Mouse (Mus musculus) adrenal gland, postnatal 4 days (tissue): ENCODE results near the gene Dnah8. TPM values are rescaled to one million over a fixed set of nuclear protein-coding genes. Genes with fewer than 3 reads are reported as not detected.

Experiments
- total RNA-seq, 2 experiments: library from RNA; stranded (reverse); gene quantifications; 2 replicates each; pipeline ENCODE4 v1.2.3; 2021

Gene Dnah8
- total RNA-seq, 2 experiments from 2014 or later, result 0.62 to 1.3 TPM

Other genes starting within 250 kb of the Dnah8 start
- 10 to 100 TPM; 40.4 to 41.5 TPM for gene Btbd9, start 47.9 kb upstream of the Dnah8 start, total RNA-seq
- 100 to 1,000 TPM; 121 to 138 TPM for gene Glo1, start 2.5 kb downstream of the Dnah8 start, total RNA-seq